22 mouse cellular contexts compared by ENCODE assay signal in the genomic region with DNA sequence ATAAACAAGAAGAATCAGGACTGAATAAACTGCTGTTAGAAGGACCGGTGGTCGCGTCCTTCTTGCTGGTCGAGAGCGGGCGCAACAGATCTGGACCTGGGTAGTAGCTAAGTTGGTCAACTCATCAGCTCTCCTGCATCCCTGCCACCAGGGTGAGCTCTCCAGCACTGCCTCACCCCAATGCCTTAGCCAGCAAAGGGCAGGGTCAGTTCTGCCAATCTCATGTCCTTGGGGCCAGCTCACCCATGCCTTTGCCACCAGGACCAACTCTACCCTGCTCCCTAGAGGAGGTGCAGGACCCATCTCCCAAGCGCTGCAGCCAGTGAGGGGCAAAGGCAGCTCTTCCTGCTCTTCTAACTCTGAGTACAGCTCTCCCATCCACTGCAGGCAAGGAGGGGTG. TPM values are rescaled to one million over a fixed set of nuclear protein-coding genes. Genes with fewer than 3 reads are reported as not detected.
DNase-seq lines count a peak whose midpoint lies in the region; ATAC-seq and TF ChIP-seq lines count a peak whose summit lies in the region.
"Had no signal": no experiment of that assay in that cellular context is flagged by ENCODE, and none has a peak within 500 bp of the region (broad histone marks: within the 10 kb centered on the region; RNA-seq: fewer than 3 reads in every experiment).

No protein-coding gene starts in this region.

- no peak for ATAC-seq in liver, embryonic 11.5 days (replicated peaks; ENCODE audit: low FRiP score)
- ATAC-seq in liver, embryonic 14.5 days (ENCODE audit: insufficient read depth) = 0 out of 2 replicates have a peak, but pooled peaks have one; percentile 28
- ATAC-seq in midbrain, embryonic 13.5 days = no peak
- ATAC-seq: forebrain, embryonic 13.5 days had no signal

- no peak for TF ChIP-seq EP300 in liver, embryonic 14.5 days (IDR thresholded peaks at IDR 0.05; ENCODE audit: low read depth)

- no peak overlapping the region for H3K27ac ChIP-seq in liver, embryonic 11.5 days (ENCODE audit: low read depth, low read length)
- H3K27ac ChIP-seq in liver, embryonic 14.5 days = no peak overlapping the region
- H3K27ac ChIP-seq in midbrain, embryonic 13.5 days = no peak overlapping the region
- H3K27ac ChIP-seq: embryonic facial prominence, embryonic 10.5 days; forebrain, embryonic 13.5 days; hindbrain, embryonic 10.5 days; midbrain, embryonic 12.5 days; stomach, embryonic 15.5 days had no signal

- peak; percentile 5 for DNase-seq in adrenal gland, postnatal 25 days
- DNase-seq in adrenal gland, adult 8-10 months = no peak
- DNase-seq in liver = peak; percentile 15
- no peak for DNase-seq in liver, embryonic 11.5 days (ENCODE audit: low spot score)
- DNase-seq in liver, embryonic 14.5 days (ENCODE audit: low read depth in 3 of 3, low spot score in 3 of 3) = no peak
- peak; percentile 50 for DNase-seq in testis, postnatal 10 days (ENCODE audit: low spot score)
- DNase-seq in embryo, embryonic 9.5 days (ENCODE audit: extremely low spot score) = no peak
- DNase-seq: cerebellum, adult 2 months; gastrocnemius, postnatal 10 days; kidney, adult 8-10 months; kidney, postnatal 25 days; lung, embryonic 14.5 days; lung, postnatal 4 days; right cerebral cortex, postnatal 25 days; thymus, postnatal 14 days had no signal

- H3K9me3 ChIP-seq in liver, embryonic 11.5 days (ENCODE audit: control insufficient read depth, low read length) = no peaks in the 10 kb centered on the region
- no peaks in the 10 kb centered on the region for H3K9me3 ChIP-seq in liver, embryonic 14.5 days (ENCODE audit: control insufficient read depth, low read length)
- no peaks in the 10 kb centered on the region for H3K9me3 ChIP-seq in midbrain, embryonic 13.5 days
- H3K9me3 ChIP-seq: embryonic facial prominence, embryonic 10.5 days; forebrain, embryonic 13.5 days; hindbrain, embryonic 10.5 days; midbrain, embryonic 12.5 days; stomach, embryonic 15.5 days had no signal

- H3K9ac ChIP-seq in liver, embryonic 11.5 days (ENCODE audit: low read depth, low read length) = no peak overlapping the region
- H3K9ac ChIP-seq in liver, embryonic 14.5 days (replicated peaks) = no peak overlapping the region
- no peak overlapping the region for H3K9ac ChIP-seq in midbrain, embryonic 13.5 days (replicated peaks)
- H3K9ac ChIP-seq: forebrain, embryonic 13.5 days; lung, embryonic 14.5 days; midbrain, embryonic 12.5 days; stomach, embryonic 15.5 days had no signal

- H3K4me2 ChIP-seq in liver, embryonic 11.5 days = no peak overlapping the region
- H3K4me2 ChIP-seq in liver, embryonic 14.5 days (ENCODE audit: low read depth) = no peak overlapping the region
- no peak overlapping the region for H3K4me2 ChIP-seq in midbrain, embryonic 13.5 days (replicated peaks)
- H3K4me2 ChIP-seq: forebrain, embryonic 13.5 days; lung, embryonic 14.5 days; midbrain, embryonic 12.5 days; stomach, embryonic 15.5 days had no signal

- no peaks in the 10 kb centered on the region for H3K4me1 ChIP-seq in liver, embryonic 11.5 days (replicated peaks; ENCODE audit: control insufficient read depth, insufficient read depth, low read length)
- no peaks in the 10 kb centered on the region for H3K4me1 ChIP-seq in liver, embryonic 14.5 days (replicated peaks; ENCODE audit: control insufficient read depth in 2 of 2, insufficient read depth in 2 of 2, low read length in 1 of 2)
- no peaks in the 10 kb centered on the region for H3K4me1 ChIP-seq in midbrain, embryonic 13.5 days (replicated peaks)
- H3K4me1 ChIP-seq: embryonic facial prominence, embryonic 10.5 days; forebrain, embryonic 13.5 days; hindbrain, embryonic 10.5 days; midbrain, embryonic 12.5 days; stomach, embryonic 15.5 days had no signal

- no peak overlapping the region for H3K4me3 ChIP-seq in liver, embryonic 11.5 days (ENCODE audit: low read depth, low read length)
- no peak overlapping the region for H3K4me3 ChIP-seq in liver, embryonic 14.5 days (ENCODE audit: insufficient read depth in 1 of 2, low read depth in 2 of 2, low read length in 2 of 2)
- H3K4me3 ChIP-seq in midbrain, embryonic 13.5 days (replicated peaks) = no peak overlapping the region
- H3K4me3 ChIP-seq: embryonic facial prominence, embryonic 10.5 days; forebrain, embryonic 13.5 days; hindbrain, embryonic 10.5 days; midbrain, embryonic 12.5 days; myocyte; stomach, embryonic 15.5 days had no signal

- H3K36me3 ChIP-seq in liver, embryonic 11.5 days (ENCODE audit: control insufficient read depth, insufficient read depth, low read length) = no peaks in the 10 kb centered on the region
- H3K36me3 ChIP-seq in liver, embryonic 14.5 days (replicated peaks; ENCODE audit: control insufficient read depth, insufficient read depth, low read depth) = no peaks in the 10 kb centered on the region
- no peaks in the 10 kb centered on the region for H3K36me3 ChIP-seq in midbrain, embryonic 13.5 days
- H3K36me3 ChIP-seq: embryonic facial prominence, embryonic 10.5 days; hindbrain, embryonic 10.5 days; midbrain, embryonic 12.5 days; stomach, embryonic 15.5 days had no signal

- 94% methylated on average over 7 of the region's 7 CpGs for WGBS in liver, embryonic 11.5 days
- 86% methylated on average over 7 of the region's 7 CpGs for WGBS in liver, embryonic 14.5 days (ENCODE audit: insufficient replicate concordance)
- 96% methylated on average over 7 of the region's 7 CpGs for WGBS in midbrain, embryonic 13.5 days

- no peaks in the 10 kb centered on the region for H3K27me3 ChIP-seq in liver, embryonic 11.5 days (replicated peaks; ENCODE audit: control insufficient read depth, insufficient read depth, low read length)
- H3K27me3 ChIP-seq in liver, embryonic 14.5 days (ENCODE audit: control insufficient read depth, insufficient read depth, low read length) = no peaks in the 10 kb centered on the region
- H3K27me3 ChIP-seq in midbrain, embryonic 13.5 days = no peaks in the 10 kb centered on the region
- H3K27me3 ChIP-seq: forebrain, embryonic 13.5 days; midbrain, embryonic 12.5 days; stomach, embryonic 15.5 days had no signal

- TF ChIP-seq CTCF in liver, embryonic 14.5 days (IDR thresholded peaks at IDR 0.05; ENCODE audit: low read depth) = peak; percentile 54

RNA-seq across cellular contexts. Expression of a gene that starts 52.2 kb away (rescaled TPM):
- total RNA-seq in adrenal gland, postnatal 25 days (2021) = 51.2 and 59.3 TPM in 2 replicates
- total RNA-seq in adrenal gland, adult 8-10 months (2022) = 10 to 100 TPM; 21.6 to 46.9 (median 39.5) TPM
- 44.9 and 45.3 TPM in 2 replicates for polyA plus RNA-seq in liver, embryonic 11.5 days (2014; fragmentation: Nextera tagmentation; extraction: Ambion mirVana)
- polyA plus RNA-seq in liver, embryonic 14.5 days (2012; rRNA removed) = 22.6 and 39.5 TPM in 2 replicates
- 83.6 and 91.3 TPM in 2 replicates for polyA plus RNA-seq in liver, embryonic 14.5 days (2014; fragmentation: Nextera tagmentation; extraction: Ambion mirVana)
- polyA plus RNA-seq in midbrain, embryonic 13.5 days (2015; fragmentation: Nextera tagmentation; extraction: Ambion mirVana) = 107 and 133 TPM in 2 replicates

Comparison
In these comparisons a context has a peak if more than half of its experiments do, and no peak if none do; other contexts are left out.
1. DNase-seq: peak in adrenal gland, postnatal 25 days (single experiment), liver (single experiment) and testis, postnatal 10 days (single experiment); none in adrenal gland, adult 8-10 months (single experiment), liver, embryonic 11.5 days (single experiment), liver, embryonic 14.5 days (0 of 3) and embryo, embryonic 9.5 days (single experiment).